25 mouse cellular contexts compared by ENCODE assay signal in the genomic region with DNA sequence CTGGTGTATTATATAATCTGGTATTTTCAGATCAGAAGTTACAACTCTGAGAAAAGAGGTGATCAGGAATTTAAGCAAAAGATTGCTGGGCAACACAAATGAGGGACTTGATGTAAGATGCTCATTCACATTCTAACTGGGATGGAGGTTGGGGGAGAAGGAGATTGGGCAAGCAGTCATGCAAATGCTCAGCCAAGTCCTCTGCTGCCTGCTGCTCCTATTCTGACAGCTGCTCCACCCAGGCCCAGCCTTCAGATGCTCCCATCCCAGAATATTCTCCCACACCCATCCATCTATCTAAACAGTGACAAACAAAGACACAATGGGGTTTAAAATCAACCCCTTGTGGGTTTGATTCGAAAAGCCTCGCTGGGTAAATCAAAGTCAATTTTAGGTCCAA. TPM values are rescaled to one million over a fixed set of nuclear protein-coding genes. Genes with fewer than 3 reads are reported as not detected.
DNase-seq lines count a peak whose midpoint lies in the region; ATAC-seq and TF ChIP-seq lines count a peak whose summit lies in the region.
"Had no signal": no experiment of that assay in that cellular context is flagged by ENCODE, and none has a peak within 500 bp of the region (broad histone marks: within the 10 kb centered on the region; RNA-seq: fewer than 3 reads in every experiment).

No protein-coding gene starts in this region.

- no peak for TF ChIP-seq CTCF in E14TG2a.4 (conservative IDR thresholded peaks at IDR 0.05; ENCODE audit: low read length)

- peak; percentile 48 for DNase-seq in heart, adult 11 months
- DNase-seq in heart, embryonic 10.5 days (ENCODE audit: low spot score), result no peak
- DNase-seq in brain, adult 2 months (ENCODE audit: low read depth, low spot score), result peak; percentile 45
- no peak for DNase-seq in ovary, postnatal 10 days (ENCODE audit: low spot score)
- DNase-seq in cerebellum, adult 9-10 months, result no peak
- DNase-seq: adrenal gland, adult 8-10 months; B cell, adult 2 months; cerebellum, adult 8-10 months; gastrocnemius, postnatal 25 days; heart, adult 2 months; kidney, adult 9 months; kidney, postnatal 25 days; lung, embryonic 14.5 days; thymus, postnatal 14 days had no signal

- H3K27me3 ChIP-seq in heart, embryonic 10.5 days (ENCODE audit: insufficient read depth, poor library complexity, severe bottlenecking), result peaks cover 43% of the 10 kb centered on the region
- peaks cover 17% of the 10 kb centered on the region for H3K27me3 ChIP-seq in E14TG2a.4 (ENCODE audit: insufficient read depth, low read length)
- H3K27me3 ChIP-seq in midbrain, embryonic 15.5 days (replicated peaks), result no peaks in the 10 kb centered on the region
- H3K27me3 ChIP-seq: CH12.LX; embryonic facial prominence, embryonic 15.5 days; hindbrain, embryonic 13.5 days; limb, embryonic 15.5 days had no signal

- H3K4me1 ChIP-seq in heart, embryonic 10.5 days, result peaks cover 30% of the 10 kb centered on the region
- H3K4me1 ChIP-seq in E14TG2a.4 (replicated peaks; ENCODE audit: low read depth, low read length), result peaks cover 61% of the 10 kb centered on the region
- peaks cover 35% of the 10 kb centered on the region for H3K4me1 ChIP-seq in midbrain, embryonic 15.5 days

- no peaks in the 10 kb centered on the region for H3K9me3 ChIP-seq in heart, embryonic 10.5 days
- no peaks in the 10 kb centered on the region for H3K9me3 ChIP-seq in E14TG2a.4 (ENCODE audit: low read length)
- no peaks in the 10 kb centered on the region for H3K9me3 ChIP-seq in midbrain, embryonic 15.5 days
- H3K9me3 ChIP-seq: embryonic facial prominence, embryonic 15.5 days; hindbrain, embryonic 13.5 days; intestine, embryonic 15.5 days; limb, embryonic 15.5 days; neural tube, embryonic 12.5 days had no signal

- no peak overlapping the region for H3K9ac ChIP-seq in midbrain, embryonic 15.5 days
- H3K9ac ChIP-seq: embryonic facial prominence, embryonic 15.5 days; hindbrain, embryonic 13.5 days; intestine, embryonic 15.5 days; limb, embryonic 15.5 days; liver, embryonic 14.5 days; lung, embryonic 14.5 days; neural tube, embryonic 12.5 days had no signal

- H3K27ac ChIP-seq in heart, embryonic 10.5 days, result no peak overlapping the region
- H3K27ac ChIP-seq in midbrain, embryonic 15.5 days, result no peak overlapping the region
- H3K27ac ChIP-seq: embryonic facial prominence, embryonic 15.5 days; heart, adult 2 months; hindbrain, embryonic 13.5 days; intestine, embryonic 15.5 days; layer of hippocampus, adult 2 months; limb, embryonic 15.5 days; liver, embryonic 14.5 days; neural tube, embryonic 12.5 days had no signal

- no peak for ATAC-seq in midbrain, embryonic 15.5 days (replicated peaks)
- ATAC-seq: activated CD4-positive, CD25-positive, alpha-beta regulatory T cell, adult 4 months; intestine, embryonic 15.5 days had no signal

- peak overlapping the region; percentile 96 for H3K4me2 ChIP-seq in midbrain, embryonic 15.5 days
- H3K4me2 ChIP-seq: lung, embryonic 14.5 days had no signal

- WGBS in heart, embryonic 10.5 days, result 58% methylated on average over 2 of the region's 2 CpGs
- 35% methylated on average over 2 of the region's 2 CpGs for WGBS in midbrain, embryonic 15.5 days

- H3K4me3 ChIP-seq in heart, embryonic 10.5 days, result no peak overlapping the region
- H3K4me3 ChIP-seq in E14TG2a.4 (replicated peaks; ENCODE audit: low read length), result 0 out of 2 replicates have a peak overlapping the region, but pooled peaks have one; percentile 5
- no peak overlapping the region for H3K4me3 ChIP-seq in midbrain, embryonic 15.5 days
- H3K4me3 ChIP-seq: embryonic facial prominence, embryonic 15.5 days; heart, adult 2 months; hindbrain, embryonic 13.5 days; intestine, embryonic 15.5 days; layer of hippocampus, adult 2 months; limb, embryonic 15.5 days; neural tube, embryonic 12.5 days had no signal

- no peaks in the 10 kb centered on the region for H3K36me3 ChIP-seq in heart, embryonic 10.5 days
- no peaks in the 10 kb centered on the region; the same call in 1 of the 2 replicates for H3K36me3 ChIP-seq in E14TG2a.4 (ENCODE audit: insufficient read depth, low read length)
- H3K36me3 ChIP-seq in midbrain, embryonic 15.5 days (replicated peaks), result no peaks in the 10 kb centered on the region
- H3K36me3 ChIP-seq: embryonic facial prominence, embryonic 15.5 days; hindbrain, embryonic 13.5 days; intestine, embryonic 15.5 days; limb, embryonic 15.5 days; neural tube, embryonic 12.5 days had no signal

RNA-seq across cellular contexts. Expression of gene Tenm4, which starts 43.8 kb away (rescaled TPM):
- polyA plus RNA-seq in heart, embryonic 10.5 days (2016; fragmentation: Nextera tagmentation; extraction: Ambion mirVana), result 7.6 and 16.8 TPM in 2 replicates
- polyA plus RNA-seq in midbrain, embryonic 15.5 days (2015; fragmentation: Nextera tagmentation; extraction: Ambion mirVana), result 46.9 and 52.7 TPM in 2 replicates

Comparison
In these comparisons a context has a peak if more than half of its experiments do, and no peak if none do; other contexts are left out.
1. DNase-seq: peak in heart, adult 11 months (single experiment) and brain, adult 2 months (single experiment); none in heart, embryonic 10.5 days (single experiment), ovary, postnatal 10 days (single experiment) and cerebellum, adult 9-10 months (single experiment).